Mouse (Mus musculus) kidney, adult 18-20 months (tissue): Measurements from ENCODE around the gene Brd3.
A peak's percentile ranks its signal among the peaks of the same experiment; 100 is the strongest.
"Not testable (repeated sequence)": the region's sequence is repeated elsewhere in the genome, so short reads cannot be mapped to it uniquely, and the experiment has no call there.

Source experiments
- DNase-seq: peaks from one replicate; pipeline ENCODE4 v3.0.0; 2021

The Brd3 gene

DNA sequence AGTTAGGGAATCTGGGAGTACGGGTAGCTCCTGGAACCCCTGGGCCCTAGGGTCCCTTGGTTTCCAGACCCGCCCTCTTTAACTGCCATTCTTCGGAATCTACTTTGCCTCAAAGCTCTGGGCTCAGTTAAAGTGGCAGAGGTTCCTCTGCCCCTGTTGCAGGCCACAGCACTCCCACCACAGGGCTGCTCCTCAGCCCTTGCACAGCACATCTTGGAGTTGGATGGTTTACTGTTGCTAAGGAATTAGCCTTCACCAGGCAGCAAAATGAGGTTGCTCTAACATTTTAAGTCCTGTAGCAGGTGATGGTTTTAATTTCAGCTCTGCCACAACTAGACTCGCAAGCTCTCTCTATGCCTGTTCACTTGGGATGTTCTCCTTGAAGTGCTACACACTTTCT, at the start of gene Brd3:
Gene Brd3, minus strand, starts transcription at position 101 of the 400 bp plus-strand sequence.
- no peak for DNase-seq

DNA sequence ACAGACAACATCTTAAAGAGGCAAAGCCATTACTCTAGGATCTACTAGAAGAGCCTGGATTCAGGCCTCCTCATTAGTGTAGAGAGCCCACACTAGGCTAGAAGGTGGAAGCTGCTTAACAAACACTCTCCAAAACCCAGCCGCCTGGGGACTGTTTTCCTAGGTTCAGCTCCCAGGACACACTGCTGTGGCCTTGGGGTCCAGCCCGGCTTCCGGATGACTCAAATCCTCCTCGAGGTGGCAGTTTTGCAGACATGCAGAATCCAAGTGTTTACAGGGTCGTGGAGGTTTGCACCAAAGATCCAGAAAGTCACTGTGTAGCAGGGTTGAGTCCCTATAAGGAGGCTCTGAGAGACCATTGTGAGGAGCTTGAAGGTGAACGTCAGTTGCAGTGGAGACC, 49.5 kb upstream of the Brd3 start:
- no peak for DNase-seq

DNA sequence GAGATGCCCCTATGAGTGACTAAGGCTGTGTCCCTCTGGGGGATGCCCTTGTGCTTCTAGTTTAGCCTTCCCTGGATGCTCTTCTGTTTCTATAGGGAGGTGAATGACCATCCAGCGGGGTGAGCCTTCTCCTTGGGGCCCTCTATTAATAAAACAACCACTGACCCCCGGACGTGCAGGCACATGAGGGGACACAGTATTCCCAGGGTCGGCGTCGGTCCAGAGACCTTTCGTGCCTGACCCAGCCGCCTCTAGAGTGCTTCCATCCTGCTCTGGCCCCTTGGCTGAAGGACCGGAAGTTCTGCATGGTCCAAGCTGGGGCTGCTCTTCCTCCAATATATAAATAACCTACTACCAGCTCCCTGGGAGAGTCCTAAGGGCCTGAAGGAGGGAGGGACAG, 46.8 kb upstream of the Brd3 start:
- peak; percentile 54 for DNase-seq

DNA sequence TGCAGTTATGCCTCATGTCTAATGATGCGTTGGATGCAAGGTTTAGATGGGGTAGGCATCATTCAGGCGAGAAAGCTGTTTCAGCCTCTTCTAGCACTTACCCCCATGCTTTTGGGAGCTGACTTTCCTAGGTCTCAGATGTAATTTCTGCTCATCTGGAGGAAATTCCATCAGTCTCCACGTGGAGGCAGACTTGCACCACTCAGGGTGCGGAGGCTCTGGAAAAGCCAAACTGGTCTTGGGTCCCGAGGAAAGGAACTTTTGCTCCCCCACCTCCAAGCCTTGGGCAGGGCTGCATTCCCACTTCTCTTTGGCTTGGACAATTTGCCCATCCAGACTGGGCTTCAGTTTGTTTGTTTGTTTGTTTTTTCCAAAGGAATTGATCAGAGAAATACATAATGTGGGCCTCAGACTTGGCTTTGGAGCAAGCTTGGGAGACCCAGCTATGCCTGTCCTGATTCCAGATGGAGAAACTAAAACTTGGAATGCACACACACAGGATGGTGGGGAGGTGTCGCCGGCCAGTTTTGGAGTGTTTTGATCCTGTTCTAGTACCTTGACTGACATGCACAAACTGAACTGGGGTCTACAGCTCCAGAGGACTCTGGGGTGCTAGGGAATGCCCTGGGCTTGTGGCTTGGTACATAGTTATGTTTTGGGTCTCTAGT, 45.3 kb upstream of the Brd3 start:
- DNase-seq = peak; percentile 85

DNA sequence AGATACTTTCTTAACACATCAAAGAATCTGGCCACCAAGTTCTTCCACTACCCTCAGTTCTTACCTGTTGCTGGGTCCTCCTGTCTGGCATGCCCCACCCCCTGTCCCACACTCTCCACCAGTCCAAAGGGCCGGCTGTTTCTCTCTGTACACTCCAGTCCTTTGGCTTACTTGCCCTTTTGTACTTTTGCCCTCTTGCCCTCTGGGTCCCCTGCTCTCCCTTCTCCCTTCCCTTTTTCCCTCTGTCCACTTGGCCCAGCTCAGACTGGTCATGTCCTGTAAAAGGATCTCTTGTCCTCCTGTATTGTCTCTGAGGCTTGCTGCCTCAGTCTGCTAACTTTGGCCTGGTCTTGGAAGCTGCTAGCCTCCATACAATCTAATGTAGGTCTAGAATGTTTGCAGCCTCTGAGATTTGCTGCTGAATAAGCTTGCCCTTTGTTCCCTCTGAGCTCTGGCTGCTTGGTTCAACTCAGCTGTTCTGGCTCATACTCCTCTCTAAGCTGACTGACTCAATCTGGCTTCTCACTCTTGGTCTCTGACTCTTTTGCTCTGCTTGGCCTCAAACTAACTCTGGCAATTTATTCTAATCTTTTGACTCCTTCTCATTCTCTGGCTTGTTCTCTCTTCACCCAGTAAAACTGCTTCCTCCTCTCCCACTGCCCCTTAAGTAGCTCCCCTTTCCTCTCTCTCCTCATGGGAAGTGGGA, 41.4 kb upstream of the Brd3 start:
- peak; percentile 51 for DNase-seq

DNA sequence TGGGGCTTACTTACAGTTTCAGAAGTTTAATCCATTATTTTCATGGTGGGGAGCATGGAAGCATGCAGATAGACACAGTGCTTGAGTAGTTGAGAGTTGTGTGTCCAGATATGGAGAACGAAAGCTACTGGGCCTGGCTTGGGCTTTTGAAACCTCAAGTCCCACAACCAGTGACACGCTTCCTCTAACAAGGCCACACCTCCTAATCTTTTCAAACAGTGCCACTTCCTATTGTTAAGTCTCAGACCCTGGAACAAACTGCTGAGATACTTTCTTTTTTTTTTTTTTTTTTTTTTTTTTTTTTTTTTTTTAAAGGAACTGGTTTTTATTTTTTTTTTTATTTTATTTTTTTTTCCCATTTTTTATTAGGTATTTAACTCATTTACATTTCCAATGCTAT, 40.5 kb upstream of the Brd3 start:
- no peak for DNase-seq

DNA sequence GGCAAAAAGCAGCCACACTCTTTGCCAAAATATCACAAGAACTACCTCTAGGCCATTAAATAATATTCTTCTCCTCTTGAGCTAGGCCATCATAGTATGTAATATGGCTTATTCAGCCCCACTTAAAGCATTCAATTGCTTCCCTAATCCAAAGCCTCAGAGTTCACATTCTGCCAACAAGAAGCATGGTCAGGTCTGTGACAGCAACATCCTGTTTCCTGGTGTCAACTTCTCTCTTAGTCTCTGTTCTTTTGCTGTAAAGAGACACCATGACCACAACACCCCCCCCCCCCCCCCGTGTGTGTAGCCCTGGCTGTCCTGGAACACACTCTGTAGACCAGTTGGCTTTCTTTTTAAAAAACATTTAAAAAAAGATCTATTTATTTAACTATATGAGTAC, 39.9 kb upstream of the Brd3 start:
- no peak for DNase-seq

DNA sequence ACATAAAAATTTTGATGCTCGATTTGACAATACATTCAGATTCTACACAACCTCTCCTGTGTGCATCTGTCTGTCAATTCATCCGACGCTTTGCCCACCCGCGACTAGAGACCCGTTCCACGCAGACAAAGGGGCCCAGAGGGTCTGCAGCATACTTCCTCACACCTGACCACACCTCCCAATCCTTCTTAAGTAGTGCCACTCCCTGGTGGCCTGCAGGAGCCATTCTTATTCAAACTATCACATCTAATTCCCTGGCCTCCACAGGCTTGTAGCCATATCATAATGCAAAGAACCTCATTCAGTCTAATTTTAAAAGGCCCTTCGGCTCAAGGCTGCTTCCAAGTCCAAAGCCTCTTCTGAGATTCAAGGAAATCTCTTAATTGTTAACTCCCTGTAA, 38.6 kb upstream of the Brd3 start:
- not testable (repeated sequence) for DNase-seq

DNA sequence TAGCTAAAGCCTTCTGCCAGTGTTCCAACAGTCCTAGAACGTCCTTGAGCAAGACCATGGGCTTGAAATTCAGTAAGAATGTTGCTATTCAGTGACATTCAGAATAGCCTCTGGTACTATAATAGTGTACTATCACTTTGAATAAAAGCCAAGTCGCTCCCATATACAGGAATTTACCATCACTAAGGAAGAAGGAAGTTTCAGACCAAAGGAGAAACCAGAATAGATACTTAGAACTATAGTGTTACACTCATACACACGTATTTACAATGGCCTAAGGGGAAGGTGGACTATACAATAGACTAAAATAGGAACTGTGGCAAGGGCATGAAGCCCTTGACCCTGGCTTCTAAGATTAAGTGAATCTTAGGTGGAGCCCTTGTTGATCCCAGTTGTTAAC, 38.1 kb upstream of the Brd3 start:
- not testable (repeated sequence) for DNase-seq

DNA sequence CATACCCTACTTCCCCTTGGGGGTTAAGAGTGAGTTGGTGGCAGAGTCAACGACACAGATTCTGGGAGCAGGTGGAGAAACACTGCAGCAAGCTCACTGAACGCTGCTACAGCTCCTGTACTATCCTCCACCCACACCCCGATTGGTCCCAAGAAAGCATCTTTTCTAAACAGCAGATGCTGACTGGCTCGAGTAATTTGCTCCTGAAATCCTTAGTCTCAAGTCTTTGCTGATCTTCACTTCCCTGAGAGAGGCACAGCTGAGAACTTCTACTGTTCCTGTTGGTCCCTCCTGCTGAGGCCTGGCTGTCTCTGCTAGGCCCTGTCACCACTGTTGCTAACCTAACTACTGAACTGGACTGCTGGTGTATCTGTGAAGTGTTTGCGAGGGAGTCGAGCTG, 37.2 kb upstream of the Brd3 start:
- no peak for DNase-seq

DNA sequence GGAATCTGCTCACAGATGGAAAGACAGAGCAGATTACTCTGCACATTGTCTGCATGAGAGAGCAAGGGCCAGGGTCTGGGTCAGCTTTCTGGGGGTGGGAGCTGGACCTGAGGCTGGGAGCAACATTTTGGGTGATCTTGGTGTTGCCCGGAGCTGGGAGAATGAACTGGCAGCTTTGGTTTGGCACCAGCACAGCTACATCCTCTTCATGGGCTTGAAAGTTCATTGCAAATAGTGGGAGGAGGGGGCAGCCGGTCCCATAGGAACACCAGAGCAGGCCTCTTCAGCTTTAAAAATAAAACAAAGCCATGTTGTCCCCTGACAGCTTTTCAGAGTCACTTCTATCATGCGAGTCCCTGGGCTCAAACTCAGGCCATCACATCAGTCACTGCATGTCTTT, 33.8 kb upstream of the Brd3 start:
- DNase-seq = no peak

DNA sequence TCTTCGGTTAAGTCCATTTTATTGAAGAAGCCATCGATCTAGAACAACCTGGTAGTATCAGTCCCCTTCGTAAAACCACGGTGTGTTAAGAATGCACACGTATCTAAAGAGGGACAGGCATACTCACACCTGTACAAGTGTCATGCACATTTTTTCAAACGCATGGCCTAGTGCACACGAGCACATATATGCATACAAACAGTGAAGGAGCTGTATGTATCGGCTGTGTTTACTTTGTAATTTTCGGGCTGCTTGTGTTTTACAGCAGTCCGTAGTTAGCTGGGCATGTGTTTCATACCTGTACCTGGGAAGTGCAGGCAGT, 33.0 kb upstream of the Brd3 start:
- DNase-seq = no peak

DNA sequence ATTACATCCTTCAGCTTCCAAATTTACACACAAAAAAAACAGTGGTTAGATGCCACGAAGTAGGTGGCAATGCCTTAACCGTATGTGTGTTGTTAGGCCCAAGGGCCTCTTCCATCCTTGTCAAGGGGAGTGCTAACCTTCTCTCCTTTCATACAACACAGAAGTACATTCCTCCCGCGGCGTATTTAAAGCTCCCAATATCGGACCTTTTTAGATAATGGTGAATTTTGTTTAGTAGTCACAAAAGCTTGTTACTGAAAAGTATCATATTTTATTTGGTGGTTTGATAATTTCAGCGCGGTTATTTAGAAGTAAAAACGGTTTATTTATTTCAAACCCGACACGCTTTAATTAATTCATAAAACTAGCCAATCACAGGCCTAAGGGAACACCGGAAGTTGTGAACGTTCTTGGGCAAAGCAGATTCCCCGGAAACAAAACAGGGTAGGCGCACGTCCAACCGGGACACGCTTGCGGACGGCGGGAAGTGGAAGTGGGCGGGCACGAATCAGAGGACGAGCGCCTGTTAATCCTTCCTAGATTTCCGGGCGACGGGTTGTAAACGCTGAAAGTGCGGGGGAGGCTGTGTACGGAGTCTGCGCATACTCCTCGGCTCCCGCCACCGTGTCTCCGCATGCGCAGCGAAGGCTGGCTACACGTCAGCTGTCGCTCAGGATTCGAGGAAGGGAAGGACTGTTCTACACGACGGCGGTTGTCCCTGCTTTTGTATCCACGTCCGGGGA, 32.5 kb upstream of the Brd3 start:
- DNase-seq = peak; percentile 97

DNA sequence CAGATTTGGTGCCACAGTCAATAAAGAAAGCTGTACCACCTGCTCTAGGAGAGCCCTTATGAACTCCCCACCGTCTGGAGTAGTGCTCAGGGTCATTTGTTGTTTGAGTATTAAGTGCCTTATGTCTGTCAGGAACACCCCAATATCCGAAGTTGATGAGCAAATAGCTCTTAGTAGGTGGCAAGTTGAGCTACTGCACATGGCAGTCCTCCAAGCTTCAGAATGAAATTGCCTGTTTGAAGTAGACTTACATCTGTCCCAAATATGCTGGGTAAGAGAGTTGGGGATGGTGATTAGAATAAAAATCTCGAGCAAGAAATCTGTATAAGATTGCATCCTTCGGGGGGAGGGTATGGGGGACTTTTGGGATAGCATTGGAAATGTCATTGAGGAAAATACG, 31.9 kb upstream of the Brd3 start:
- no peak for DNase-seq

DNA sequence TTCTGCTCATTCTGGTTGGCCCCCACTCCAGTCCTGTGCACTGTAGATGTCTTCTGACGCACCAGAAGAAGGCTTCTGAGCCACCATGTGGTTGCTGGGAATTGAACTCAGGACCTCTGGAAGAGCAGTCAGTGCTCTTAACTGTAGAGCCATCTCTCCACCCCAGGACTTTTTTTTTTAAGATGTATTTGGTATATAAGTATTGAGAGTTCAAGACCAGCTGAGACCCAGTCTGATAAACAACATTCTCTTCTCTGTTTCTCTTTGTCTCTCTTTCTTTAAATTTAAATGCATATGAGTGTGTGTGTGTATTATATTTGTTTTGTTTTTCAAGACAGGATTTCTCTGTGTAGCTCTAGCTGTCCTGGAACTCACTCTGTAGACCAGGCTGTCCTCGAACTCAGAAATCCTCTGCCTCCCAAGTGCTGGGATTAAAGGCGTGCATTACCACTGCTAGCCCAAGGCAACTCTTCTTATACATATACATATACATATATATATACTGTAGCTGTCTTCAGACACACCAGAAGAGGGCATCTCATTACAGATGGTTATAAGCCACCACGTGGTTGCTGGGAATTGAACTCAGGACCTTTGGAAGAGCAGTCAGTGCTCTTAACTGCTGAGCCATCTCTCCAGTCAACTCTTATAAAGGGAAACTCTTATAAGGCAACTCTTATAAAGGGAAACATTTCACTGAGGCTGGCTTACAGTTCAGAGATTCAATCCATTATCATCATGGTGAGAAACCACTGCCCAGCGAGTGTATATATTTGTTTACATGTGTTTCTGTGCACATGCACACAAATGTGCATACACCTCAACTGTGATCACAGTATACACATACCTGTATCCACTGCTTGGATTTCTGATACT, 31.2 kb upstream of the Brd3 start:
- DNase-seq = not testable (repeated sequence)

DNA sequence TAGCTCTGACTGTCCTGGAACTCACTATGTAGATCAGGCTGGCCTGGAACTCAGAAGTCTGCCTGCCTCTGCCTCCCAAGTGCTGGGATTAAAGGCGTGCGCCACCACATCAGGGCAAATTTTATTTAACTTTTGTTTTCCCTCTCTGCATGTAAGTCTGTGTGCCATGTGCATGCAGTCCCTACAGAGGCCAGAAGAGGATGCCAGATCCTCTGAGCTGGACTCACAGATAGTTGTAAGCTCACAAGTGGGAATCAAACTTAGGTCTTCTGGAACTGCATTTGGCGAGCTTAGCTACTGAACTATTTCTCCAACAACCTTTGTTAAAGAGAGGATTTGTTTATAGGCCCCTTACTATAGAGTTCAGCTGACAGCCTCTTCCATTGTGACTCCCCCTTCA, 10.8 kb upstream of the Brd3 start:
- DNase-seq = no peak

DNA sequence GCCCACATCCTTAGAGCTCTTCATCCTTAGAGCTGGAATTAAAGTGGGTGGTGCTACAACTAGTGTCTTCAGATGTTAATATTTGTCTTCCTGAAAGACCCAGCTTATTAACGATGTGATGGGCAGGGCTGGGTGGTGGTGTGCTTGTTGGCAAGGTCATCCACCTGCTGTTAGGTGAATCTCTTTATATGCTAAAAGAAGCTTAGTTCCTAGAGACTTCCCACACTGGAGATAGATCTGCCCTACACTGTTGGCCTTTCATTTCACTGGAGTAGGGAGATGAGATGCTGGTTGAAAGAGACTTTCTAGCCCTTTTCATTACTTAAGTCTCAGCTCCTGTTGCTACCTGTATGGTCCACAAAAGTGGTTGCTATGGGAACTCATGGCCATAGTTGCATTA, 8.8 kb upstream of the Brd3 start:
- DNase-seq = no peak

DNA sequence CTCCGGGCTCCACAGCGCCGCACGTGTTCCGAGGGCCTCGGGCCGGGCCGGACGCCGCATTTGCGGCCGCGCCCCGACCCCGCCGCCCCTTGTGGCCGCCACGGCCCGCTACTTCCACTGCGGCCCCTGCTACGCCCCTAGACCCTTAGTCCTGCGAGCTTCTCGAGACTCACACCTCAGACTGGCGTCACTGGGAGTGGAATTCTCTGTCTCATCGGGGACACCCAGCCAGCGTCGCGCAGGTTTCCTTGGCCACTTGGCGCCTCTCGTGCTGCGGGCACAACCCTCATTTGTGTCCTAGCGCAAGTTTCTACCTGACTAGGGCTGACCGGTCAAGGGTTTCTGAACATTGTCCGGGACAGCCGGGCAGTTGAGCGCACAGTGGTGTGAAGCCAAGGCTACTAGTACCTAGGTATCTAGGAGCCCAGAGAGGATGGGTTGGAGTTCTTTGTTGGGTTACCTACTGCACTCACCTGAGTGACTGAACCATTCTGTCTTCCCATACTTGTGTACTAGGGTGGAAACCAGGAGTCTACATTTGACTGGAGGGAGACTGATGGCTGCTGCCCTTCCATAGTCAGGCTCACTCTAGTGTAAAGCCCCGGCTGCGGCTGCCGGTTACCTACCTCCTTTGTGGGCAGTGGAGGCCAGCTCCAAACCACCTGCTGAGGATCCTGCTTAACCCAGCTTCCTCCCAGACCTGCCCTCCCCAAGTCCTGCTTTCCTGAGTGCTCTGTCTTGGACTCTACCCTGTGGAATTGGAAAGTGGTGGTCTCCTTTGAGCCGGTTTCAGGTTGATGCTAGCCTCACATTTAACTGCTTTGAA, 8.1 kb upstream of the Brd3 start:
- DNase-seq = no peak

DNA sequence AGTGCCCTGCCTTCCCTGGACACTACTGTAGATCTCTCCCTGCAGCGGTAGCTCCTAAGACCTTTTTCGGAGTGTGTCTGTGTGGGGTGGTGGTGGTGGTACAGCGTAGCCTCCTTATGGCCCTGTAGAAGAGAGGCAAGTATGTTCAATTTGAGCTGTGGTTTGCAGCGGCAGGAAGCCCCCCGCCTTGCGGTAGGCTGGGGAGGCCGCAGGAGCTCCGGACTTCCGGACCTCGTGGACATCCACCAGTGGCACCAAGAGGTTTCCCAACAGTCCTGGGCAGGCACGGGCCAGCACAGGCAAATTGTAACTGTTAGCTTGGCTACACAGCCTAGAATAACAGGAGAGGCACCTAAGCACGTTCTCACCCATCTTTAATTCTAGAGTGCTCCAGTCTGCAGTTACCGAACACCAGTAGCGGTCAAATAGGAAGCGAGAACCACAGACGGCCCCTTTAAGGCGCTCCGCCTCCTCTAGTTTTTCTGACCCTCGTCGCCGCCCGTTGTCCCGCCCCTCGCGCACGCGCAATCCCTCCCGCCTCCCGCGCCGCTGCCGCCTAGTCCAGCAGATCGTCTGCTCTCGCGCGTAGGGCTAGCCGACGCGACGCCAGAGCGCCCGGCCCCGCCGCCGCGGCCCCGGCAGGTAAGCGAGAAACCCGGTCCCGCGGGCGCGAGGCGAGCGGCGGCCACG, 7.3 kb upstream of the Brd3 start, which contains the start of gene Wdr5:
Gene Wdr5, plus strand, starts transcription at position 519 of the 690 bp plus-strand sequence.
- peak; percentile 97 for DNase-seq

DNA sequence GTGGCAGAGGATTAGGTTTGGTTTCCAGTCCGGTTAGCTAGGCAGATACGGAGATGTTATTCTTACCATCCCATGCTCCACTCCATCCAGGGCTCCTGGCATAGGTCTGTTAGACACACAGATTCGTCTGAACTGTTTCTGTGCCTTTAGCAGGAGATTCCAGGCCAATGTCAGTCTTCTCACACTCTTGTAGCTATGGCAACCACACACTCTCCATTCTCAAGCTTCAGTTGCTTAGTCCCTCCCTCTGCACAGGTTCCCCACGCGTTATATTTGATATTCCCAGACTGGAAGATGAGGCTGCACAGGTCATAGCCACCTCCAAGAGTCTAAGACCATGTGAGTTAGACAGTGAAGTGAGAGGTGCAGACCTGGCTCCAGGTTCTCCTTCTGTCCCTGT, 6.4 kb upstream of the Brd3 start:
- no peak for DNase-seq

DNA sequence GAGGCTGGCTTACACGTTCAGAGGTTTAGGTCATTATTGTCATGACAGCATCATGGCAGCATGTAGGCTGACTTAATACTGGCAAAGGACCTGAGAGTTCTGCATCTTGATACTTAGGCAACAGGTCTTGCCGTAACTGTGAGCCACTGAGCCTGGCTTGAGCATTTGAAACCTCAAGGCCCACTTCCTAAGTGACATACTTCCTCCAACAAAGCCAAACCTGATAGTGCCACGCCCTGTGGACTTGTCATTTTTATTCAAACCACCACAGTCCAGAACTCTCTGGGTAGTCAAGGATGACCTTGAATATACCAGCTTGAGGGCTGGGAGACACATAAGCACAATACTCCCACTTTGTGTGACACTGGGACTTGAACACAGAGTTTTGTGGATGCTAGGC, 5.4 kb upstream of the Brd3 start:
- DNase-seq = no peak

DNA sequence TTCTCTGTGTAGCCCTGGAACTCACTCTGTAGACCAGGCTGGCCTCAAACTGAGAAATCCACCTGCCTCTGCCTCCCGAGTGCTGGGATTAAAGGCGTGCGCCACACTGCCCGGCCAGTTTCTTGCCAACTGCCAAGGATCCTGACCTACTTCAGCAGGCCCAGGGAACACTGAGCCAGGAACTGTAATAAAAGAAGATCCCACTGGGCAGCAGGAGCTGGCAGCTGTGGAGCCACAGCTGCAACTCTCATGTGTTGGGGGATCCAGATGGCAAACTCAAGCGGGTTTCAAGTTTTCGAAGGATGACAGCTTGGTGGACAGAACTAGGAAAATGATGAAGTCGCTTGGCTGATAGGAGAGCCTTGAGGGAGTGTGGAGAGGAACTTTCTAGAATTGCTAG, 3.2 kb upstream of the Brd3 start:
- DNase-seq = no peak
